ENCODE assay signal across 23 mouse cellular contexts in the genomic region with DNA sequence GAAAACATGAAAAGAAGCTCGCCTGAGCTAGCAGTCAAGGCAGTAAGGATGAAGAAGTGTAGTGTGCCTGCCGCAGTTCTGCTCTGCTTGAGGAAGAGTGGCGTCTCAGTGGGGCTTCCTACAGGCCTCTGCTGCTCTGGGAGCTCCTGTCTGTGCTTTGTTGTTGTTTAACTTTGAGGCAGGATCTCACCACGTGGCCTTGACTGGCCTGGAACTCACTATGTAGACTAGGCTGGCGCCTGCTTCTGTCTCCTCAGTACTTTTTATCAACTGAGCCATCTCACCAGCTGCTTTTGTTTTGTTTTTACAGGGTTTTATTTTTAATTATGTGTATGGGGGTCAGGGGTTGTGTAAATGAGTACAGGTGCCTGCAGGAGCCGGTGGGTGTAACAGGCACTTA. TPM values are rescaled to one million over a fixed set of nuclear protein-coding genes. Genes with fewer than 3 reads are reported as not detected.
A peak's percentile ranks its signal among the peaks of the same experiment; 100 is the strongest.
DNase-seq lines count a peak whose midpoint lies in the region; TF ChIP-seq lines count a peak whose summit lies in the region.
"Had no signal": no experiment of that assay in that cellular context is flagged by ENCODE, and none has a peak within 500 bp of the region (broad histone marks: within the 10 kb centered on the region; RNA-seq: fewer than 3 reads in every experiment).

No protein-coding gene starts in this region.

- H3K4me3 ChIP-seq in limb, embryonic 10.5 days = no peak overlapping the region
- H3K4me3 ChIP-seq: forebrain, embryonic 15.5 days; gastrocnemius, adult 2 months; heart, embryonic 13.5 days; liver, embryonic 15.5 days; lung, embryonic 15.5 days; midbrain, embryonic 13.5 days; neural tube, embryonic 13.5 days had no signal

- H3K36me3 ChIP-seq in limb, embryonic 10.5 days = no peaks in the 10 kb centered on the region
- H3K36me3 ChIP-seq: forebrain, embryonic 15.5 days; heart, embryonic 13.5 days; liver, embryonic 15.5 days; lung, embryonic 15.5 days; midbrain, embryonic 13.5 days; neural tube, embryonic 13.5 days had no signal

- DNase-seq in kidney, postnatal 36 days = peak; percentile 27 to 43
- DNase-seq in kidney, adult 18-20 months = no peak
- peak; percentile 35 for DNase-seq in R1 (ENCODE audit: low read depth, low spot score)
- peak; percentile 12 for DNase-seq in brain, embryonic 14.5 days (ENCODE audit: low read depth)
- DNase-seq in limb, embryonic 10.5 days (ENCODE audit: low spot score) = no peak
- no peak for DNase-seq in layer of hippocampus, adult 11-12 months (ENCODE audit: low spot score)
- DNase-seq: adrenal gland, adult 2 months; adrenal gland, postnatal 36 days; B cell, adult 2 months; cerebellum, adult 8-10 months; cerebellum, postnatal 25 days; gastrocnemius, adult 2 months; heart, postnatal 10 days; lung, postnatal 4 days; thymus, postnatal 4 days had no signal

- no peaks in the 10 kb centered on the region for H3K27me3 ChIP-seq in limb, embryonic 10.5 days (ENCODE audit: low read depth, poor library complexity, severe bottlenecking)
- H3K27me3 ChIP-seq: forebrain, embryonic 15.5 days; heart, embryonic 13.5 days; liver, embryonic 15.5 days; lung, embryonic 15.5 days; midbrain, embryonic 13.5 days; neural tube, embryonic 13.5 days had no signal

- peak overlapping the region; percentile 66; the same call in 1 of the 2 replicates for H3K27ac ChIP-seq in limb, embryonic 10.5 days
- H3K27ac ChIP-seq: forebrain, embryonic 15.5 days; gastrocnemius, adult 2 months; heart, embryonic 13.5 days; hindbrain, embryonic 14.5 days; kidney, postnatal 0 days; liver, embryonic 15.5 days; lung, embryonic 15.5 days; midbrain, embryonic 13.5 days; neural tube, embryonic 13.5 days had no signal

- no peaks in the 10 kb centered on the region for H3K9me3 ChIP-seq in limb, embryonic 10.5 days (replicated peaks)
- H3K9me3 ChIP-seq: forebrain, embryonic 15.5 days; heart, embryonic 13.5 days; liver, embryonic 15.5 days; lung, embryonic 15.5 days; midbrain, embryonic 13.5 days; neural tube, embryonic 13.5 days had no signal

- no peak for TF ChIP-seq POLR2A in brain, embryonic 14.5 days (IDR thresholded peaks at IDR 0.05; ENCODE audit: borderline replicate concordance, extremely low read depth, insufficient read depth, insufficient read length, poor library complexity, severe bottlenecking)

- peaks cover 27% of the 10 kb centered on the region for H3K4me1 ChIP-seq in limb, embryonic 10.5 days
- H3K4me1 ChIP-seq: forebrain, embryonic 15.5 days; liver, embryonic 15.5 days; lung, embryonic 15.5 days had no signal

- WGBS in limb, embryonic 10.5 days = 27% methylated on average over 6 of the region's 6 CpGs

- TF ChIP-seq CTCF in brain, embryonic 14.5 days (IDR thresholded peaks at IDR 0.05; ENCODE audit: borderline replicate concordance, extremely low read depth, insufficient read depth, insufficient read length) = no peak

RNA-seq across cellular contexts. Expression of a gene that starts 46.8 kb away (rescaled TPM):
- 1,437 and 1,564 TPM in 2 replicates for polyA plus RNA-seq in brain, embryonic 14.5 days (2012; rRNA removed)
- 1,200 and 1,332 TPM in 2 replicates for polyA plus RNA-seq in limb, embryonic 10.5 days (2016; fragmentation: Nextera tagmentation; extraction: Ambion mirVana)

Comparison
In these comparisons a context has a peak if more than half of its experiments do, and no peak if none do; other contexts are left out.
1. DNase-seq: peak in kidney, postnatal 36 days (2 of 2), R1 (single experiment) and brain, embryonic 14.5 days (single experiment); none in kidney, adult 18-20 months (single experiment), limb, embryonic 10.5 days (single experiment) and layer of hippocampus, adult 11-12 months (single experiment).